Mouse (Mus musculus) liver, adult 2 months (tissue): Measurements from ENCODE around the gene BC037034. TPM values are rescaled to one million over a fixed set of nuclear protein-coding genes. Genes with fewer than 3 reads are reported as not detected.

Experiments used
- DNase-seq: peaks from one replicate; pipeline ENCODE4 v3.0.0-alpha.2; 2011; ENCODE audit warnings: low read depth, low spot score; ENCODE audit errors: extremely low read depth
- H3K27ac ChIP-seq: fragments of 200-500 bp; replicated peaks from 2 replicates; pipeline ENCODE4 v1.5.1; 2012; ENCODE audit warnings: low read depth, mild to moderate bottlenecking, control low read depth, inconsistent platforms, low read length; ENCODE audit not compliant: insufficient read depth
- H3K27me3 ChIP-seq: fragments of 200-500 bp; 2 replicates; pipeline ENCODE4 v1.6.1; 2012; ENCODE audit warnings: mild to moderate bottlenecking, moderate library complexity, low read length, inconsistent platforms; ENCODE audit not compliant: control insufficient read depth, insufficient read depth
- H3K36me3 ChIP-seq: fragments of 200-500 bp; 2 replicates; pipeline ENCODE4 v1.6.1; 2012; ENCODE audit warnings: low read length, inconsistent platforms; ENCODE audit not compliant: control insufficient read depth, insufficient read depth
- H3K4me1 ChIP-seq: fragments of 200-500 bp; 2 replicates; pipeline ENCODE4 v1.6.1; 2011; ENCODE audit warnings: low read length; ENCODE audit not compliant: control insufficient read depth, insufficient read depth
- H3K4me3 ChIP-seq: fragments of 200-500 bp; 2 replicates; pipeline ENCODE4 v1.5.1; 2011; ENCODE audit warnings: low read depth, mild to moderate bottlenecking, control low read depth, low read length, moderate library complexity; ENCODE audit not compliant: insufficient read depth
- H3K79me2 ChIP-seq: fragments of 200-500 bp; 2 replicates; pipeline ENCODE4 v1.6.1; 2012; ENCODE audit warnings: inconsistent platforms, mild to moderate bottlenecking, low read length, moderate library complexity; ENCODE audit not compliant: control insufficient read depth, insufficient read depth
- H3K9ac ChIP-seq: fragments of 200-500 bp; 2 replicates; pipeline ENCODE4 v1.6.1; 2012; ENCODE audit warnings: low read depth, mild to moderate bottlenecking, control low read depth, inconsistent platforms, low read length
- CTCF ChIP-seq: fragments of 200-500 bp; IDR thresholded peaks from 2 replicates; pipeline ENCODE4 v1.5.1; 2011; ENCODE audit warnings: low read depth, low read length, control low read depth
- POLR2A ChIP-seq: fragments of 200-500 bp; IDR thresholded peaks from 2 replicates; pipeline ENCODE4 v1.6.1; 2011; ENCODE audit warnings: low read length, control low read depth; ENCODE audit not compliant: insufficient read depth; ENCODE audit errors: extremely low read depth
- WGBS: fragments of 180-500 bp; shearing (Covaris S2); methylation state at CpG from one replicate; pipeline ENCODE4 v1.1.7; 2018; 5-methylcytosine and 5-hydroxymethylcytosine counted together
- polyA plus RNA-seq: library from polyadenylated mRNA; depleted of rRNA; stranded (reverse); fragments of >200 nt; gene quantifications from 2 replicates; pipeline ENCODE4 v1.2.3, GENCODE M21; 2012; rRNA removed
- total RNA-seq: library from RNA; depleted of rRNA; stranded (reverse); fragments of >200 nt; gene quantifications from 2 replicates; pipeline ENCODE4 v1.2.3, GENCODE M21; 2014; rRNA removed

Gene BC037034
- total RNA-seq (3.1 and 3.2 TPM in 2 replicates), polyA plus RNA-seq (16.8 and 24.1 TPM in 2 replicates)

DNA sequence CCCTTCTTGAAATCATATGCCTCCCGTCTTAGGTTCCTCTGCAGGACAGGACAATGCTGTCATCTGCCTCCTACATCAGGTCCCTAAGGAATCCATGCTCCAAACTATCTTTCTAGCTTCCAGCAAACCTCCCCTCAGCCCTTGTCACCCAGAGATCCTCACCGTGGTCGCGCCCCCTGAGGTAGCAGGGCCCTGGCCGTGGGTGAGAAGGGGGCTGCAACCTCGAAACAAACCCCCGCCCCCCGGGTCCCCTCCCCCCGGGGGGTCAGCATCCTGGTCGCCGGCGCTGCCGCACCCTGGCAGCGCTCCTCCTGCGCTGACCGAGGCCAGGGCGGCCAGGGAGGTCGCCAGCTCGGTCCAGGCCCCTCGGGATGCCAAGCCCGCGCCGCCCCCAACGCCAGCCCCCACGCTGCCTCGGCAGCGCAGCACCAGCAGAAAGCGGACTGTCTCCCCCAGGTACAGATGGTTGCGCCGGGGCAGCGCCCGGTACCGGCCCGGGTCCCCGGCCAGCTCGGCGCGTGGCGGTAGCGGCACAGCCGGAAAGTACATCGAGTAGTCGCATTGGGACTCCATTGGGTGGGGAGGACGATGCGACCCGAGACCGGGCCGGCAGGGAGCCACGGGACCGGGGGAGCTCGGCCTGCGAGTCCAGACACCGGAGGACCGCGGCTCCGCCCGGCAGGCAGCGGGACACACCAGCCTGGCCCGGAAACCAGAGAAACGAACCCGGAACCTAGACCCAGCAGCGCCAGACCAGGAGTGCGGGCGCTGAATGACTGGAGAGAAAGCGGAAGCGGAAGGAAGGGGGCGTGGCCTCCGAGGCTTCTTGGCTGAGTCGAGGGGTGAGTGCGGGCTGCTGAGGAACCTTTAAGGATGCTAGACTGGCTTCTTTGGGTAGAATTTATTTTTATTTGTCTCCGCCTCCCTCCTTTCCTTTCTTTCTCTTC is at the start of gene BC037034:
TSS of gene BC037034 (minus strand) at position 774 of the 947 bp plus-strand sequence.
- peak; percentile 82 for DNase-seq
- H3K4me3 ChIP-seq = peak within 1 kb of the TSS; percentile 63
- H3K36me3 ChIP-seq = no peaks in the 10 kb centered on the region
- TF ChIP-seq POLR2A (peak; percentile 71), CTCF (no peak)
- H3K4me1 ChIP-seq = peaks cover 7% of the 10 kb centered on the region
- peak within 1 kb of the TSS; percentile 27 for H3K27ac ChIP-seq
- 1% methylated on average over 70 of the region's 71 CpGs for WGBS
- no peaks in the 10 kb centered on the region for H3K79me2 ChIP-seq
- H3K27me3 ChIP-seq = no peaks in the 10 kb centered on the region; the same call in 1 of the 2 replicates
- peak within 1 kb of the TSS; percentile 83 for H3K9ac ChIP-seq

DNA sequence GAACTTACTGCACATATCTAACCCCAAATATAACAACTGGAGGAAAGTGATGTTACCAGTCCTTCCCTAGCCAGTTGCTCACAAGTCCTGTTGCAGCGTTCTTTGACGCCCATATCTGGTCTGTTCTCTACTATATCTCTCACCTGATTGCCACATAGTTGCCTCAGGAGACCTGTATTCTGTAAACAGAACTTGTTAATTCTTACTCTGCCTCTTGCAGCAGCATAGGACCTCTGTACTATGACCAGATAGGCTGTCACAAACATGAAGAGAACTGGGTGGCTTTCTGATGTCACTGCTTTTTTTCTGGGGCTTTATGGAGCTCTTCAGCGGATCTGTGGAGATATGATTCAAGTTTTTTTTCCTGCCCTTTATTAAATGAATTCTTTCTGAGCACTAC is 49.0 kb upstream of the BC037034 start:
- DNase-seq = peak; percentile 37
- H3K27ac ChIP-seq = no peak overlapping the region
- H3K79me2 ChIP-seq = no peaks in the 10 kb centered on the region
- TF ChIP-seq POLR2A (no peak), CTCF (no peak)
- no peaks in the 10 kb centered on the region; the same call in 1 of the 2 replicates for H3K4me1 ChIP-seq
- no peak overlapping the region for H3K4me3 ChIP-seq
- H3K36me3 ChIP-seq = no peaks in the 10 kb centered on the region
- 28% methylated on average over 3 of the region's 3 CpGs for WGBS
- H3K9ac ChIP-seq = no peak overlapping the region
- no peaks in the 10 kb centered on the region for H3K27me3 ChIP-seq

DNA sequence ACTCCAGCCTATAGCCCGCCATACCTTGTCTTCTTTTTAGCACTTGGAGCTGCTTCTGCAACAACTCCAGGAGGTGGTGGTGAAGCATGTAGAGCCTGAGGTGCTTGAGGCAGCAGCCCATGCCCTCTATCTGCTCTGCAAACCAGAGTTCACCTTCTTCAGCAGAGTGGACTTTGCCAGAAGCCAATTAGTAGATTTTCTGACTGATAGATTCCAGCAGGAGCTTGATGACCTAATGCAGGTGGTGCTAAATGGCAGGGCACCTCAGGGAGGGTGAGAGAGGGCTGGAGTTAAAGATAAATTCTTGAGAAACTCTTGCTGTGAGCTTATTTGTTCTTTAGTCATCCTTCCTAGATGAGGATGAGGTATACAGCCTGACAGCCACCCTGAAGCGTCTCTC is 35.8 kb upstream of the BC037034 start:
- Histone ChIP-seq H3K27me3 (no peaks in the 10 kb centered on the region), H3K4me1 (no peaks in the 10 kb centered on the region), H3K9ac (no peak overlapping the region), H3K79me2 (no peaks in the 10 kb centered on the region), H3K4me3 (no peak overlapping the region), H3K27ac (no peak overlapping the region), H3K36me3 (no peaks in the 10 kb centered on the region)
- TF ChIP-seq POLR2A = no peak
- TF ChIP-seq CTCF = no peak
- no peak for DNase-seq
- WGBS = 91% methylated on average over 2 of the region's 2 CpGs

DNA sequence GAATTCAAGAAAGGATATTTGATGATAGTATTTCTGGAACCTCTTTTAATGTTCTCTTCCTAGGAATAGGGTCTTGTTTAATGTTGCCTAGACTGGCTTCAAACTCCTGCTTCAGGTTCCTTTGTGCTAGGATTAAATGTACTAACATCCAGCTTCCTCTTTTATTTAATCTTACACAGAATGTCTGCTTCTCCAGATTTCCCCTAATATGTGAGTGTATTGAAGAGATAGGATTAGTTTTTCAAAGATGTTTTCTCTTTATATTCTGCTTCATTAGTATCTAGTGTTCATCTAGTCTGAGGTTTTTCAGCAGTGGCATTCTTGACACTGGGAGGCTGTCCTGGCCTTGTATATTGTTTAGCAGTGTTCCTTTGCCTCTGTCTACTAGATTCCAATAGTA is 30.3 kb upstream of the BC037034 start:
- no peak for TF ChIP-seq CTCF
- H3K4me3 ChIP-seq = no peak overlapping the region

DNA sequence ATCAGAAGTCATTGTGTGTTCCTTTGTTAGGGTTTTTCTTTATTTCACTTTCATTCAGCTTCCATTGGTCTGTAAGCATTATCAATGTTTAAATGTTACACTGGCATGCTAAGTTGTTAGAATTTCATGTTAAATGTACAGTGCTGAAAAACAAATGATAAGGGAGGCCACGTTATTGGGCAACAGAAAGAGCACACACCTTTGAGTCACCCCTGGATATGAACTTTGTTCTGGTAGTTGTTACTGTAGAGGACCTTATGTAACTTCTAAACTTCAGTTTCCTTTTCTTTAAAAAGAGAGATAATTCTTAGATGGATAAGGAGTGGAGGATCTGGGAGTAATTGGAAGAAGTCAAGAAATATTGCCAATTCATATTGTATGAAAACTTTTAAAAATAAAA is 27.8 kb upstream of the BC037034 start:
- Histone ChIP-seq H3K4me1 (peaks cover 3% of the 10 kb centered on the region; the same call in 1 of the 2 replicates), H3K4me3 (no peak overlapping the region), H3K36me3 (no peaks in the 10 kb centered on the region), H3K79me2 (no peaks in the 10 kb centered on the region), H3K27me3 (no peaks in the 10 kb centered on the region), H3K9ac (no peak overlapping the region), H3K27ac (no peak overlapping the region)
- 14% methylated on average over 1 of the region's 1 CpGs for WGBS
- TF ChIP-seq POLR2A (no peak), CTCF (no peak)
- DNase-seq = peak; percentile 64

More for the DNA sequence above, 30.3 kb upstream of the BC037034 start:
- Histone ChIP-seq H3K4me1 (peaks cover 3% of the 10 kb centered on the region; the same call in 1 of the 2 replicates), H3K9ac (no peak overlapping the region), H3K79me2 (no peaks in the 10 kb centered on the region), H3K36me3 (no peaks in the 10 kb centered on the region), H3K27me3 (no peaks in the 10 kb centered on the region), H3K27ac (no peak overlapping the region)
- DNase-seq = no peak

DNA sequence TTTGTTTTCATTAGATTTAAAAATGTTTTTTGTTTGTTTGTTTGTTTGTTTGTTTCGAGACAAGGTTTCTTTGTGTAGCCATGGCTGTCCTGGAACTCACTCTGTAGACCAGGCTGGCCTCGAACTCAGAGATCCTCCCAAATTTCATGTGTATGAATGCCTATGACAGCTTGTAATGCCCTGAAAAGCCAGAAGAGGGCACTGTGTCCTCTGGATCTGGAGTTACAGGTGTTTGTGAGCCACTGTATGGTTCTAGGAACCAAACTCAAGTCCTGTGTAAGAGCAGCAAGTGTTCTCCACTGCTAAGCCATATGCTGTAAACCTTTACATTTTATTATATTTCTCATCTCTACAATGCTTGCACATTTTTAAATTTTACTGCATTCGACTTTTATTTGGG is 24.0 kb upstream of the BC037034 start:
- peaks cover 3% of the 10 kb centered on the region; the same call in 1 of the 2 replicates for H3K4me1 ChIP-seq
- DNase-seq = no peak
- TF ChIP-seq POLR2A (no peak), CTCF (no peak)
- no peak overlapping the region for H3K4me3 ChIP-seq
- H3K79me2 ChIP-seq = no peaks in the 10 kb centered on the region
- no peaks in the 10 kb centered on the region for H3K27me3 ChIP-seq
- WGBS = 77% methylated on average over 3 of the region's 3 CpGs
- H3K27ac ChIP-seq = no peak overlapping the region
- no peak overlapping the region for H3K9ac ChIP-seq
- no peaks in the 10 kb centered on the region for H3K36me3 ChIP-seq
